Mouse (Mus musculus) thymus, postnatal 0 days (tissue): ENCODE data around the gene Umad1. TPM values are rescaled to one million over a fixed set of nuclear protein-coding genes. Genes with fewer than 3 reads are reported as not detected.

Experiments
- DNase-seq: peaks from one replicate; pipeline ENCODE4 v3.0.0-alpha.2; 2015; ENCODE audit warnings: low spot score
- polyA plus RNA-seq: library from polyadenylated mRNA; unstranded; fragments of >200 nt; fragmentation: Nextera tagmentation; extraction: Ambion mirVana; gene quantifications from 2 replicates; pipeline ENCODE4 v1.2.1, GENCODE M21; 2015

The Umad1 gene
- polyA plus RNA-seq, 1 experiment from 2014 or later: 22.8 TPM

GRCm38 (mm10) chr6:8472915-8473314 is 213.8 kb downstream of the Umad1 start:
- DNase-seq: no peak

DNA sequence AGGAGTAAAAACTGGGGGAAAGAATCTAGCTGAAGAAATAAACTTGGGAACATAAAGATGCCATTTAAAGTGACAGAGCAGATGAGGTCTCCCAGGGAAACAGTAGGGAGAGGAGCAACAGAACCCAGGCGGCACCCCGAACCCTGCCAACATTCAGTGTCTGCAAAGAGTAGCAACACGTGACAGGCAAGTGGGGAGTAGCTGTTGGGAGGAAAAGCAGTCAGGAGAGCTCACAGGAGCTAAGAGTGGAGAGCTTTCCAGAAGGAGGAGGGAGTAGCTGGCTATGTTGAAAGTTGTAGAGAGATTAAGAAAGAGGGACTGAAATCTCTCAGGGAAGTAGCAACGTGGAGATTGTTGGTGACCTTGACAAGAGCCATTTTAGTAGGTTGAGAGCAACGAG is 214.4 kb downstream of the Umad1 start:
- DNase-seq: no peak

- DNase-seq: no peak
These were observed 215.2 kb downstream of the Umad1 start for GRCm38 (mm10) chr6:8474316-8474715.

DNA sequence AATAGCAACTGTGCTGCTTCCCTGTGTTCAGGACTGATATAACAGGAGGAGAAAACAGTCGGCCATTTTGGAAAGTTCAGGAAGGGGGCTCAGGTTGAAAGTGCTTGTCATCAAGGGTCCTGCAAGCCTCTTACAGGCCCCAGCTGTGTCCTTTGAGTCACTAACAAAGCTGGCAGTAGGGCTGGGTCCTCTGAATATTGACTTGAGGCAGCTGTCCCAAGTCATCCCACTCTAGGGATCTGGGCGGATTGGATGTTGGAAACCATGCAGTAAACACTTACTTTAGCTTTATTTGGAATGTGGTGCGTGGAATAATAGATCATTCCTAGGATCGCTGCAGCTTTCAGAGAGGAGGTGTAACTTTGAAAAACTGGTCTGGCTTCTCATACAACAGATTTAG is 215.7 kb downstream of the Umad1 start:
- DNase-seq: no peak

DNA sequence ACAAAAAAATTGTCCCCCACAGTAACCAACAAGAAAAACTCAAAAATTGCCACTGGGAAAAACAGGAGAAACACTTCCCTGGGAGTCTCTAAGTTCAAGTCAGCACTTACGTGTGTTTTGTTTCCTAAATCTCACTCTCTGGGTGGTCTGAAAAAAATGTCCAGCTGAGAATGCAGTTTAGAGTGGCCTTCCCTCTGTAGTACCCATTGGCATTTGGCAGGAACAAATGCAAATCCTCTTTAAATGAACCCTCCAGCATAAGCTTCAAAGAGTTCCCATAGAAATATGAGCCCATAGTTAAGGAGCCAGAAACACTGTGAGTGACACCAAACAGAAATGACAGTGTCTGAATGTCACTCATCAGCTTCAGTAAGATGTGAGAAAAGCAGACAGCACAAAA is 220.1 kb downstream of the Umad1 start:
- DNase-seq: no peak

DNA sequence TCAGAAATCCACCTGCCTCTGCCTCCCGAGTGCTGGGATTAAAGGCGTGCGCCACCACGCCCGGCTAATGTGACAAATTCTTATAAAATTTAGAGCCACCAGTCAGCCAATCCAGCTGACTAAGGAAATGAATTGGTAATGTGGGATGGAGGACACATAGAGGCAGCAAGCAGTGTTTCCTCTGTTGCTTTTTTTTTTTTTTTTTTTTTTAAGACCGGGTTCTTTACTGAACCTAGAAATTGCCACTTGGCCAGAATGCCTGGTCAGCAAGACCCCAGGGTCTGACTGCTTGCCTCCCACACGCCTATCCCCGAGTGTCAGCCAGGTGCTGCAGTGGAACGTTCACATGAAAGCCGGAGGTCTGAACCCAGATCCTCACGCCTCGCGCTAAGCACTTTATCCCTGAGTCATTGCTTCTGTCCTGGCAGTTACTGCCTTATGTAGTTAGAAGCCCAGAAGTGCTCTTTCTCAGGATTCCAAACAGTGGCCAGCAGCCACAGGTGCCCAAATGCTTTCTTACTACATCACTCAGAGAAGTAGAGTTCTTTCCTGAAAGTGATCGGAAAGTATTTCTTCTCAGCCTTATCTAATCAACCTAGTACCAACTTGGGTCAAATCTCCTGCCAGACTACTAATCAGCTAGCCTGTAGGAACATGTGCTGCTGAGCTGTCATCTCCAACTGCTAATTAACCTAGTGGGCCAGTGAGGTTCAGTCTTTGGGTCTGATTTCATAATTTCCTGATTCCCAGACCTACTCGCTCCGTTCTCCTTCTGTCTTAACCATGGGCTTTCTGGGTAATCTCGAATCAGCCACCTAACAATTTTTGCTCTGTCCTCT is 225.6 kb downstream of the Umad1 start:
- peak; percentile 71 for DNase-seq

DNA sequence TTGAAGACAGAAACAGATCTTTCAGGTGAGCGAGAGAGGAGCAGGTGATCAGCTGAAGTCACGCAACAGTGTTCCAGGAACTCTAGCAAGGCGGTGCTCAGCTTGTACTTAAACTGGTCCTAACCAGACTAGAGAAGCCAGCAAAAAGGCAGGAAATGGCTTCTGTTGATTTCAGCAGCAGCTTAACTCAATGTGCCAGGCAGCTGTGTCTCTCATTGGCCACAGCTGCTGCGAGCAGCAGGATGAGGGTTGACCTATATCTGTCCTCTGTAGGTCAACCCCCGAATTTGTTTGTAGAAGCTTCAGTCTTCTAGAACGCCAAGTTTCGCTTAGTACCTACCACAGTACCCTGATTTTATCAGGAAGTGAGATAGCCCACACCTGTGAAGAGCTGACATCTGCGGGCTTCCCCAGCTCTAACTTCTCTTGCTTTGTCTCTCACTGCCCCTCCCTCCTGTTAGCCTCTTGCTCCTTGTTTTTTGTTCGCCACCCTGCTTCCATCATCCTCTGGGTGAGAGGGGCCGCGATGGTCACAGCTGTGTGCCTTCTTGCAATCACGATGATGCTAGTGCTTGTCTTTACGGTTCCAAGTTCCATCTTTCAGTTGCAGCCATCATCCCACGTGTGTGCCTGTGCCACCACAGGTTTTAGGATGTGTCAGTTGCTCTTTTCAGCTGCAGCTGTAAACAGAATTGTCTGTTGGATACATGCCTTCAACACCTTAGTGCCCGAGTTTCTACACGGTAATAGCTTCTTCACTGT is 226.5 kb downstream of the Umad1 start:
- peak; percentile 98 for DNase-seq

- peak; percentile 15 for DNase-seq
These were observed 227.4 kb downstream of the Umad1 start for GRCm38 (mm10) chr6:8486391-8487043.

DNA sequence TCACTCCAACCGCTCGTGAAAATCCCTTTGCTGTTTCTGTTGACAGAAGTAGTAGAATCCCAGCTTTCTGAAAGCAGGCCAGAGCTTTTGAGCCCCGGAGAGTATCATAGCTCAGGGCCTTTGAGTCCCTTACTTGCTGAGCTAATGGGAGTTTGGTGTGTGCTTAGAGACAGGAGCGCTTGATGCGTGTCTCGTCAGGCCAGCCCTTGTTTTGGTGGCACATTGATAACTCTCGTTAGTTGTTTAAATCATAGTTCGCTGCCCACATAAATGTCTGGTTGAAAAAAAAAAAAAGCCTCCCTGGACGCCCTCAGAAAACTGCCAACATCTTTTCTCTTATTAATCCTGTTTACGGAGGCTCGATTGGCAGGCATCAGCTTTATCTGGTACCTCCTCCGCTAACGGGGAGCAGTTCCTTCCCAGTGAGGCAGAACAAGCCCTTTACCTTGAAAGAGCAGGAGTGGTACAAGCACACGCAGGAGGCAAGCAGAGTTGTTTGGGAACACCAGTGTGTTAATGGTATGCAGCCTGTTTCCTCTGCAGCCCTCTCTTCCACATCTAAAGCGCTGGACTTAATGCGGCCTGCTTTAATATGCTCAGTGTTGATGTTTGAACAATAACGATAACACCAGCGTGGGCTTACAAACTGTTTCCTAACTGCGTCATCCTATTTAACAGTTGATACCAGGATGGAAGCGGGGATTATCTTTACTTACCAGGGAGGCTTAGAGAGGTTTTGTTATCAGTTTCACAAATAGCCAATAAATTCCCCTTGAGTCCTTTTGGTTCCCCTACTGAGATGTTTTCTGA is 228.2 kb downstream of the Umad1 start:
- no peak for DNase-seq

DNA sequence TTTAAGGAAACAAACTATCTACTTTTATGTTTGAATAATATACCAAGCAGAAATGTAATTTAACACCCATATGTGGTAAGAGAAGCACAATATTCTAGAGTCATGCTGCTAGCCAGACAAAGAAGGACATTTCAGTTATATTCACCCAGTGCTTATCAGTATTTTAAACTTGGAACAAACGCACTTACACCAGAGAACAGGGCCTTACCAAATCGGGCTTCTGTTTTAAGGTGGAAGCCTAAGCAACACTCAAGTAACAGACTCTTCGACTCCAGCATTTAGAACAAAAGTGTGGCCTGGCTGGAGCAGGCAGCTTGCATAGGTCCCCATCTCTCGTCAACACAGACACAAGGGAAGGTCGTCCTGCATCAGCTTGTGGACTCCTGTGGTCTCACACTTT is 229.2 kb downstream of the Umad1 start:
- peak; percentile 18 for DNase-seq

- DNase-seq: no peak
These were observed 230.2 kb downstream of the Umad1 start for GRCm38 (mm10) chr6:8489266-8489665.

- DNase-seq: peak; percentile 57
These were observed 231.0 kb downstream of the Umad1 start for GRCm38 (mm10) chr6:8489938-8490585.

DNA sequence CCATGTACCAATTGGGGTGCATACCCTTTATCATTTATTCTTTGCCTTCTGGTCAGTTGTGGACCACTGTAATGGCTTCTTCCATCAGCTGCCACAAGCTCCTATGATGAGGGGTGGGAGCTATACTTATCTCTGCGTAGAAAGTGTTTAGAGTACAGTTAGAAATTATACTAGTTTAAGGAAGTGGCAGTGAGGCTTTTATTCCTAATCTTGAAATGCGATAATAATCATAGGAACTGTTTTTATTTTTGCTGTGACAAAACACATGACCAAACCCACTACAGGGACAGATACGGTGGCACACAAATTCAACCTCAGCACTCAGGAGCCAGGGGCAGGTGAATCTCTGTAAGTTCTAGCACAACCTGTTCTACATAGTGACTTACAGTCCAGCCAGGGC is 233.2 kb downstream of the Umad1 start:
- DNase-seq: no peak

DNA sequence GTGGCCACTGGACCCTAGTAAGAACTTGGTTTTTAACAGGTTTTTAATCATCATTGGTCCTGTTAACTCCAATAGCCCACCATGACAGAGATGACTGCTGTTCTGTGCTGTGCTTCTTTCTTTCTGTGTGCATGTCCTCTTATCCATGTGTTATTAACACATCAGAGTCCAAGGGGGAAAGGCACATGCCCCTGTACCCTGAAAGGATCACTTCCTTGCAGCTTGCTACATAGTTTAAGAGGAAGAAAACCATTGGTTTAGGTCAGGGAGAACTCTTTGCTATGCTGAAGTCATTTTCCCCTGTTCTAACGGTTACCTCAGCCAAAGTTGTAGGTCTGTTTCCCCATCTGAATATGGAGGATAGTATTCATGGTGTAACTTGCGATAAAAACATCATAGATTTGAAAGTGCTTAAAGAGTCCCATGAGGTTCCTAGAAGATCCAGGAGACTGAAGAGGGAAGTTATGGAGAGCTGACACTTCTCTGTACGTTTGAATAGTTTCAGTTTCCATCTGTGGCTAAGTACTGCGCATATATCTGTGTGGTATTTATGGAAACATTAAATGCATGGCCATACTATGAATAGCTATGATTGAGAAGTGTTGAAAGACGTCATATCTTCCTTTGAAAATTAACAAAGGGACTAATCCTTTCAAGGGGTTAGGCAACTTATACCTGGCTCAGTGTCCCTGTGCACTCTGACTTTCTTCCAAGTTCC is 236.2 kb downstream of the Umad1 start:
- DNase-seq: no peak

GRCm38 (mm10) chr6:8495827-8496222 is 236.7 kb downstream of the Umad1 start:
- no peak for DNase-seq

GRCm38 (mm10) chr6:8497234-8497867 is 238.3 kb downstream of the Umad1 start:
- no peak for DNase-seq

- DNase-seq: no peak
These were observed 238.8 kb downstream of the Umad1 start for GRCm38 (mm10) chr6:8497868-8498257.

- DNase-seq: no peak
These were observed 239.9 kb downstream of the Umad1 start for GRCm38 (mm10) chr6:8498961-8499360.

DNA sequence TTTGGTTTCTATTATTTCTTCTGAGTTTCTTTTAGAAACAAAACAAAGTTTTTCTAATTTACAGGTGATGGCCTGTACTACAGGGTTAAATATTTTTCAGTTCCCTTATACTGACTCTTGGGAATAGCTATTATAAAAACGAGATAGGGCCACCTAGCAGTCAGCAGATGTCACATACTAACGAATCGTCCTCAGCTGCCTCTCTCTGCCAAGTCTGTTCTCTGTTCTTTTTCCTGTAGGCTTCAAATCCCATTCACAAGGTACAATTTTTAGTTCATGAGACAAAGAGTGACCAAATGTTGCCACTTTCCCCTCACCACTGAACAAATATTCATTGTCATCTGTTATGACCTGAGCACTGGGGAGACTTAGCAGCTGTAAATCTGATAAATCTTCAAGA is 244.9 kb downstream of the Umad1 start:
- DNase-seq: no peak
